Mouse (Mus musculus) layer of hippocampus, adult 9-10 months (tissue): Measurements from ENCODE around the gene Lsr.

ENCODE experiments used
- DNase-seq: peaks from one replicate; pipeline ENCODE4 v3.0.0; 2022; ENCODE audit warnings: low spot score

Gene Lsr

GRCm38 (mm10) chr7:30973251-30973500 lies at the start of gene Lsr:
Gene Lsr (minus strand): TSS chr7:30973464.
- DNase-seq: no peak

- peak; percentile 15 for DNase-seq
Observed at GRCm38 (mm10) chr7:31017104-31017901, 44.0 kb upstream of the Lsr start.

GRCm38 (mm10) chr7:31012971-31013370 lies 39.7 kb upstream of the Lsr start:
- DNase-seq: no peak

GRCm38 (mm10) chr7:31008889-31009288 lies 35.6 kb upstream of the Lsr start:
- no peak for DNase-seq

GRCm38 (mm10) chr7:31008175-31008574 lies 34.9 kb upstream of the Lsr start:
- DNase-seq: no peak

GRCm38 (mm10) chr7:31007775-31008174 lies 34.5 kb upstream of the Lsr start:
- no peak for DNase-seq

GRCm38 (mm10) chr7:31002650-31003049 lies 29.4 kb upstream of the Lsr start:
- DNase-seq: no peak

GRCm38 (mm10) chr7:31000505-31001020 lies 27.3 kb upstream of the Lsr start:
- DNase-seq: no peak

GRCm38 (mm10) chr7:30996491-30996890 lies 23.2 kb upstream of the Lsr start:
- no peak for DNase-seq

- DNase-seq: no peak
Observed at GRCm38 (mm10) chr7:30993986-30994385, 20.7 kb upstream of the Lsr start.

GRCm38 (mm10) chr7:30992148-30992547 lies 18.9 kb upstream of the Lsr start:
- no peak for DNase-seq

- DNase-seq: no peak
Observed at GRCm38 (mm10) chr7:30988519-30989162, 15.4 kb upstream of the Lsr start.

GRCm38 (mm10) chr7:30985357-30985756 lies 12.1 kb upstream of the Lsr start:
- DNase-seq: no peak

- DNase-seq: no peak
Observed at GRCm38 (mm10) chr7:30981703-30982102, 8.4 kb upstream of the Lsr start.

GRCm38 (mm10) chr7:30973501-30974289 lies 431 bp upstream of the Lsr start, which contains the start of gene Fam187b:
Gene Fam187b (plus strand): TSS chr7:30973790.
- DNase-seq: no peak

- DNase-seq: no peak
Observed at GRCm38 (mm10) chr7:30972426-30973250, 626 bp downstream of the Lsr start.

- no peak for DNase-seq
Observed at GRCm38 (mm10) chr7:30971901-30972300, 1.4 kb downstream of the Lsr start.

GRCm38 (mm10) chr7:30969174-30969573 lies 4.1 kb downstream of the Lsr start:
- DNase-seq: no peak

GRCm38 (mm10) chr7:30968611-30969010 lies 4.7 kb downstream of the Lsr start:
- no peak for DNase-seq

GRCm38 (mm10) chr7:30966657-30967056 lies 6.6 kb downstream of the Lsr start:
- no peak for DNase-seq

GRCm38 (mm10) chr7:30965677-30966076 lies 7.6 kb downstream of the Lsr start:
- DNase-seq: no peak

- no peak for DNase-seq
Observed at GRCm38 (mm10) chr7:30964366-30964765, 8.9 kb downstream of the Lsr start.
